Mouse (Mus musculus) retina, embryonic 14.5 days (tissue): Measurements from ENCODE around the gene Ajap1.

Experiments used
- DNase-seq: peaks from one replicate; pipeline ENCODE4 v3.0.0-alpha.2; 2015; ENCODE audit warnings: low spot score

Gene Ajap1

GRCm38 (mm10) chr4:153356236-153356635 lies 126.4 kb downstream of the Ajap1 start:
- no peak for DNase-seq

DNA sequence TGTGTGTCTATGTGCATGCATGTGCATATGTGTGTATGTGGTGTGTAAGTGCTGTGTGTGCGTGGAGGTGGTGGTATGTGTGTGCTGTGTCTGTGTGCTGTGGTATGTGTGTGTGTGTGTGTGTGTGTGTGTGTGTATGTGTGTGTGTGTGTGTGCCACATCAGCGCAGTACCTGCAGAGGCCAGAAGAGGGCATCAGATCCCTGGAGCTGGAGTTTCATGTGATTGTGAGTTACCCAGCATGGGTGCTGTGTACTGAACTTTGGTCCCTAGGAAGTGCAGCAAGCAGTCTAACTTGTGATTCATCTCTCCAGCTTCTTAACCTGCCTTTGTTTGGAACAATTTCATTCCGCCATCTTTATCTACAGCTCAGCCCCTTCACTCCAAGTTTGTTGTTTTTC lies 137.6 kb downstream of the Ajap1 start:
- no peak for DNase-seq

- DNase-seq: no peak
Observed at GRCm38 (mm10) chr4:153340887-153341286, 141.7 kb downstream of the Ajap1 start.

- no peak for DNase-seq
Observed at GRCm38 (mm10) chr4:153335301-153335799, 147.3 kb downstream of the Ajap1 start.

GRCm38 (mm10) chr4:153327809-153328208 lies 154.8 kb downstream of the Ajap1 start:
- DNase-seq: no peak
